Mouse (Mus musculus) mouse trophoblast stem cell (cell line): Measurements from ENCODE around the gene Zfp106.
"Not testable (repeated sequence)": the region's sequence is repeated elsewhere in the genome, so short reads cannot be mapped to it uniquely, and the experiment has no call there.

Experiments used
- in situ Hi-C, 2 experiments: fragments of 300-500 bp; cut with MseI, MboI; formaldehyde crosslinking; loops; 2 replicates in 1 of 2; 3 replicates in 1 of 2; pipeline ENCODE4 v1.15.1; 2025

Gene Zfp106

GRCm38 (mm10) chr2:120563235-120563990, at the start of gene Zfp106:
Gene Zfp106, minus strand, starts transcription at chr2:120563843.
- in situ Hi-C loops = no loop called here

DNA sequence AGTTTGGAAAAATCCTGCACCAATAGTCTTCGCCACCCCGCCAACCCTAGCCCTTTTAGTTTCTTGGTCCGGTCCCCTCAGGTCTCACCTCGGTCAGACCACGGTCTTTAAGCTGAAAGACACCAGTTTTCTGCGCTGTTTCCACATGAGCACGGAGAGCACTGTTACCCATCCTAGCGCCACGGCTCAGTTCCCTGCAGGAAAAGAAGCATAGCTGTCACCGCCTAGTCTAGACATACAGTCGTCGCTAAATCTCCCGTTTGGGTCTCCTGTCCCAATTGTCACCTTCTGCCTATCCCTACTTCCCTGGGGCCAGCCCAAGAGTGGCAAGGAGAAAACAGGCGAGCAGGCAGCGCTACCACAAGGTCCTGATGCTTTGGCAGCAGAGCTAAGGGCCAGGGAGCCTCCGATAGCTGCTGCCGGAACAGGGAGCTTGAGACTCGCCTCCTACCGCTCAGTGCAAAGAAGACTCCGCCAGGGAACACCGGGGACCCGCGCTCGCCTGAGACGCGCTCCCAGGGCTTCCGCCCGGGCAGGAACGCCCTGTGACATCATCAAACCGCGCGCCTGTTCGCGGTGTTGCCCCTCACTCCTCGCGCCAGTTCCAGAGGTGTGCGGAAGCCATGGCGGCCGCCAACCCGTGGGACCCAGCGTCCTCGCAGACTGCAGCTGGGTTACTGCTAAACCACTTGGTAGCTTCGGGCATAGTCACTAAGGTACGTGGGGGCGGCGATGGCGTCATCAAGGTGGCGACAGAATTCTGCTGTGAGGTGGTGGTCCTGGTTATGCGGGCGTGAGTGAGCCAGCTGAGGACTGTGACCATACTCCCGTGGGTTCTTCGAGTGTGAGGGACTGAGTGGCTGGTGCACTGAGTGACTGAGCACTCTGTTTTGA, 45.4 kb upstream of the Zfp106 start, which contains the start of the genes Haus2 and Lrrc57:
Gene Haus2 (plus strand): TSS at position 554 of the 894 bp plus-strand sequence.
Gene Lrrc57 (minus strand): TSS at position 691 of the 894 bp plus-strand sequence.
- in situ Hi-C loops = no loop called here

- in situ Hi-C loops = no loop called here
Measured at GRCm38 (mm10) chr2:120606021-120606690, 42.5 kb upstream of the Zfp106 start.

DNA sequence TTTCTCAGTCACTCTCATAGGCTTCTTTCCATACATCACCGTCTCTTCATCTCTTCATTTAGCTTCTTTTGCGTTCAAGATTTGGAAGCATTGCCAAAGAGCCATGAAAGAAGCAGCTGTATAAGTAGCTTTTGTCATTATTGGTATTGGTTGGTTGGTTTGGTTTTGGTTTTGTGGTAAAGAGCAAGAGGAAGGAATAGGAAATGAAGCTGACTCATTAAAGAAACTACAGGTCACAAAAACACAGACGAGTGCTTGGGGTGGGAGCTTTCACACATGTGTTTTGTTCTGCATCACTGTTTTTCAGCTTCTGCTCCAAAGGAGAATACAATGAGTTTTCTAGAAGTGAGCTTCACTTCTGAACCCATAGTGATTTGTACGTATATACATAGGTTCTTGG, 35.9 kb upstream of the Zfp106 start:
- in situ Hi-C loops = no loop called here

GRCm38 (mm10) chr2:120597734-120598133, 34.1 kb upstream of the Zfp106 start:
- in situ Hi-C loops = no loop called here

- in situ Hi-C loops = no loop called here
Measured at GRCm38 (mm10) chr2:120592227-120592626, 28.6 kb upstream of the Zfp106 start.

DNA sequence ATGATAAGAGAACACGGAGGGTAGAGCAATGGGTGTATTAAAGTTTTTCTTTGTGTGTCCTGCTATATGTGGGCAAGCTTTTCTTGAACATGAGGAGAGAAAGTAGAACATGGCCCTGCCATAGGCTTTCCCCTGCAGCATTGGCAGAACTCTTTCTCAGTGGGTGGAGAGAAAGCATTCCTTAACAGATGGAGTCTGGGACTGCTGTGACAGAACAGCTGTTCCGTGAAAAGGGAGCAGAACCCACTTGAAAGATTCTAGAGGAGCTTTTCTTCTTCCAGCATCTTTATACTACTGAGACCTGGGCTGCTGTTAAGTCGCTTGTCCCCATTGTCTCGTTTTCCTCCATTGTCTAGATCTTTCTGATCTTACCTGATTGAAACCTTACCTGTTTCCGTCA, 26.1 kb upstream of the Zfp106 start:
- in situ Hi-C loops = no loop called here

DNA sequence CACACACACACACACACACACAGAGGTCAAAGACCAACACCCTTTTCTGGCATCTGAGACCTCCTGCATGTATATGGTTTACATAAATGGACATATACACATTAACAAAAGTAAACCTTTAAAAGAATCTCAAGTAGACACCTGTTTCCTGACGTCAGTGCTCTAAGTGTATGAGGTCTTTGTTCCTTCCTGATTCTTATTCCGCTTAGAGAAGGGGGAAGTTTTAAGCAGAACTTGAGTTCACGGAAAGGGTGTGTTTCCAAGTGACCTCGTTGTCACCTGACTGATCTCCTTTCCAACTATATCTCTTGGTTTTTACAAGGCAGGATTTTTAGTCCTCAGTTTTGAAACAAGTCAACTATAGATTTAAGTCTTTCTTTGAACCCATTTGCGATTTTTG, 14.6 kb upstream of the Zfp106 start:
- in situ Hi-C loops = no loop called here

DNA sequence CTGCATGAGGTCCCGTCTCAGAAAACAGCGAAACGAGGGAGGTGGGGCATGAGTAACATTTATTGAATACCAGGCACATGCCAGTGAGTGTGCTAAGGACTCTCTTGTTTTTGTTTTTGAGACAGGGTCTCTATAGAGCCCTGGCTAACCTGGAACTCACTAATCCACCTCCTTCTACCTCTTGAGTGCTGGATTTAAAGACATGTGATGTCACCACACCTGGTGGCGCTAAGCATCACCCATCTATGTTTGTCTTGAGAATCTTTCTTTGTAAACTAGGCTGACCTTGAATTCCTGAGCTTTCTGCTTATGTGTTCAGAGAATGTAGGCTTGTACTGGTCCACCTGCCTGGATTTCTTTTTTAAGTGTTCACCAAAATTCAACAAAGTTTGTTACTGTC, 14.2 kb upstream of the Zfp106 start:
- in situ Hi-C loops = no loop called here

DNA sequence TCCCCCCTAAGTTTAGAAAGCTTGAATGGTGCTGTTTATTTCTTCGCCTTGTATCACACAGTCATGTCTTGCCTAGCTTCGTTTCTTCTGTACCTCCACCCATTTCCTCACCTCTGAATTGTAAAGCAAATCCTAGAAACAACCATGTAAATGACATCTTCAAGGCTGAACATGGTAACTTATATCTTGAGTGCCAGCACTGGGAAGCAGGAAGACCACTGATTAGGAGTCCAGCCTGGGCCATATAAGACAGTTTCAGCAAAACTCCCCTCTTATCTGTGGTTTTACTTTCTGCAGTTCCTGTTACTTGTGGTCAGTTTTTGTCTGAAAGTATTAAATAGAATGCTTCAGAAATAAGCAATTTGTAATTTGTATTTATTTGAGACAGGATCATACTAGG, 12.3 kb upstream of the Zfp106 start:
- in situ Hi-C loops = no loop called here

DNA sequence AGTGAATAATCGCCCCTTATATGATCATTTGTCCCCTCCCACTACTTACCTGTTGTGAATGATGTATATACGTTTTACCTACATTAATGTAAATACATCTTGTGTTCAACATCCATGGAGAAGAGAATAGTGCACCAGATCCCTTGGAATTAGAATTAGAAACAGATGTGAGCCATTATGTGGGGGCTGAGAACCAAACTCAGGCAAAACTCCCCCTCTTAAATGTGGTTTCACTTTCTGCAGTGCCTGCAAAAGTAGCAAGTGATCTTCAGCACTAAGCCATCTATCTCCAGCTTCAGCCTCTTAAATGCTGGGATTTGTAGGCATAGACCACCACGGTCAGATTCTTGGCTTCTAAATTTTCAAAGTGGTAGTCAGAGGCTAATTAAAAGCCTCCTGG, 11.5 kb upstream of the Zfp106 start:
- in situ Hi-C loops = no loop called here

DNA sequence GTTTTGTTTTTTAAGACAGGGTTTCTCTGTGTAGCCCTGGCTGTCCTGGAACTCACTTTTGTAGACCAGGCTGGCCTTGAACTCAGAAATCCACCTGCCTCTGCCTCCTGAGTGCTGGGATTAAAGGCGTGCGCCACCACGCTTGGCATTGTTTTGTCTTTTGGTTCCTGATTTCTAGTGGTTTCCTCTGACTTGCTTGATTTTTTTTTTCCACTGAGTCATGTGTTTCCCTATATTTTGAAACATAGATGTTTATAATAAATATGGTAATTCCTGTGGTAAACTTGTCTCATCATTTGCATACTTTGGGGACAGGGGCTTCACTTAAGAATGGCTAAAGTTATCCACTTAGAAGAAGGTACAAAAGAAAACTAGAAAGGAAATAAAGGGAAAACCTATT, 8.5 kb upstream of the Zfp106 start:
- in situ Hi-C loops = not testable (repeated sequence)

GRCm38 (mm10) chr2:120571081-120571480, 7.4 kb upstream of the Zfp106 start:
- in situ Hi-C loops = no loop called here

GRCm38 (mm10) chr2:120567798-120568320, 4.2 kb upstream of the Zfp106 start:
- in situ Hi-C loops = no loop called here

- in situ Hi-C loops = no loop called here
Measured at GRCm38 (mm10) chr2:120566886-120567797, 3.5 kb upstream of the Zfp106 start, which contains the start of gene Snap23. Gene Snap23, plus strand, starts transcription at chr2:120567671.

DNA sequence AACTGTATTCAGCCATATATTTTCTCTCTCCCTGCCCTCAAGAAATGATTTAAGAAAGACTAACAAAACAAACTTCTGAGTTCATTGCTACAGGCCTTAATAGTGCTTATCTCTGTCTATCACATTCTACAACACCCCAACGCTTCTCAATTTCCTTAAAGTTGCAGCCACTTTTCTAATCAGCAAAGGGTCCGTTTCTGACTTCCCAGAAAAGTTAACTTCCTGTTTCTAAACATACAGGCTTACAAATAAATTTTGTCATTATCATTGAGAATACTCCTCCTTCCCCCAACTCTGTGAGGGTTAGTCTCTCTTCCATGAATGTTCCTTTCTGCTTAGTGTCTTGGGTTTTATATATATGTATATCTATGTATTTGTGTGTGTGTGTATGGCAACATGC, 1.7 kb upstream of the Zfp106 start:
- in situ Hi-C loops = no loop called here

DNA sequence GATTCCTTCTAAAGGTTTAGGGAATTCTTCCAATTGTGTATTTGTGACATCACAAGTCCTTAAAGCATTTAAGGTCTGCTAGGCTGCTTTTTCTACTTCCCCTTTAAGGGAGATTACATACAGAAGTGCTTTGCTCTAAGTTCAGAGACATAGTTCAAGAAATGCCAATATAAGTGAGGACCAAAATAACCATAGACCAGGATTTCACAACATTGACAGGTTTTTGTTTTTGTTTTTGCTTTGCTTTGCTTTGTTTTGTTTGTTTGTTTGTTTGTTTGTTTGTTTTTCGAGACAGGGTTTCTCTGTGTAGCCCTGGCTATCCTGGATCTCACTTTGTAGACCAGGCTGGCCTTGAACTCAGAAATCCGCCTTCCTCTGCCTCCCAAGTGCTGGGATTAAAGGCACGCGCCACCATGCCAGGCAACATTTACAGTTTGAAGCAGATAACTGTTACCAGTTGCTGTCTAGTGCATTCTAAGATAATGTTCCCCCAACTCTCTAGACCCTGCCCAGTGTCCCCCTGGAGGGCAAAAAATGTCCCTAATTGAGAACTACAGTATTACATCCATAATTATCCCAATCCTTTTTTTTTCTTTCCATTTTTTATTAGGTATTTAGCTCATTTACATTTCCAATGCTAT, 1.0 kb upstream of the Zfp106 start:
- in situ Hi-C loops = not testable (repeated sequence)

- in situ Hi-C loops = no loop called here
Measured at GRCm38 (mm10) chr2:120562859-120563234, 796 bp downstream of the Zfp106 start.

- in situ Hi-C loops = no loop called here
Measured at GRCm38 (mm10) chr2:120561524-120561923, 2.1 kb downstream of the Zfp106 start.

GRCm38 (mm10) chr2:120558813-120559212, 4.8 kb downstream of the Zfp106 start:
- in situ Hi-C loops = no loop called here
